Mouse (Mus musculus): ENCODE data around the gene Fkbp2. TPM values are rescaled to one million over a fixed set of nuclear protein-coding genes. Genes with fewer than 3 reads are reported as not detected.
A peak's percentile ranks its signal among the peaks of the same experiment; 100 is the strongest.

Fkbp2 gene
- 10 to 100 TPM; 17.2 to 23.1 (median 20.9) TPM for total RNA-seq (2022)

DNA sequence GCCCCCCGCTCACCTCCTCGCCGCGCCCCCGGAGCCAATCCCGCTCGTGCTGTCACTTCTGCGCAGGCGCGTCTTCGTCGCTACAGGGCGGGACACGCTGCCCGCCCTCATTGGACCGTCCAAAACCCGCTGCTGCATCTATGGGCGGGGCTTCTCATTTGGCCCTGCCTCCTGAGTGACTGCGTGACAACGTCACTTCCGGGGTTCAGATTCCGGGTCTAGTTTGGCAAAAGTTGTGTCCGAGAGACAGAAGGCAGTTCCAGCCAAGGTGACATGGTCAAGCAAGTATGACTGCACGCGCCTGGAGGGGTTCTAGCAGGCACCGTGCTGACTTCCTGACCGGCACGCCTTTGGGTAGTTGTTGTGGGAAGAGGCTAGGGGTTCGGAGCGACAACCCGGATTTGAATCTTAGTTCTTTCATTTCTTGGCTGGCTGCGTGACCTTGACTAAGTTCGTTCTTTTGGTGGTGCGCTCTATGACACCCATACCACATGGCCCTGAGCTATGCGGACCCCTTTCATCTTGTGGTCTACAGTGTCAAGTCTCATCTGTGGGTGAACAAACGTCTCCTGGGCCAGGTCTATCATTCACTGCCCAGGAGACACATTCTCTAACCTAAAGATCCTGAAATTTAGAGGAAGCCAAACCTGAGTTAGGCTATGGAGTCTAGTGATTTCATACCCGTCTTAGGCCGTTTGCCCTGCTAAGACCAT is at the start of gene Fkbp2:
Gene Fkbp2, minus strand, starts transcription at position 121 of the 713 bp plus-strand sequence.
- DNase-seq (ENCODE audit: low spot score) = peak; percentile 98

- DNase-seq (ENCODE audit: low spot score) = no peak
Observed at GRCm38 (mm10) chr19:7029531-7029930, 49.2 kb upstream of the Fkbp2 start.

GRCm38 (mm10) chr19:7020224-7020641 is 39.9 kb upstream of the Fkbp2 start:
- DNase-seq (ENCODE audit: low spot score) = peak; percentile 58

GRCm38 (mm10) chr19:7019191-7019590 is 38.9 kb upstream of the Fkbp2 start, which contains the start of gene Fermt3:
Gene Fermt3, minus strand, starts transcription at chr19:7019469.
- peak; percentile 54 for DNase-seq (ENCODE audit: low spot score)

DNA sequence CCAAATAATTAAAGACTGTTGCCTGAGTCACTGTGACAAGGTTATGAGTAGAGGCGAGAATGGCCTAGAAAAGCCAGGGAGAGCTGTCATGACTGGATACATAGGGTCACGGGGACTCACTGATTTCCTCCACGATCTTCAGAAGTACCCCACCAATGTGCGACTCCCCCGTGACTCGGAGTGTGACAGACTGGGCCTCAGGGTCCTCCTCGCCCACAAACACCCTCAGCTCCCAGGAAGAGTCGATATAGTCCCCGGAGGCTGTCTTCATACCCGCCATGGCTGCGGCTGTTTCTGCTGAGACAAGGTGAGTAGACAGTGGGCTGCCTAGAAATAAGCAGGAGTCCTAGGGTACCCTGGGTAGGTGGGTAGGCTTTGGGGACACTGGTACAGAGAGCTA is 38.2 kb upstream of the Fkbp2 start:
- no peak for DNase-seq (ENCODE audit: low spot score)

DNA sequence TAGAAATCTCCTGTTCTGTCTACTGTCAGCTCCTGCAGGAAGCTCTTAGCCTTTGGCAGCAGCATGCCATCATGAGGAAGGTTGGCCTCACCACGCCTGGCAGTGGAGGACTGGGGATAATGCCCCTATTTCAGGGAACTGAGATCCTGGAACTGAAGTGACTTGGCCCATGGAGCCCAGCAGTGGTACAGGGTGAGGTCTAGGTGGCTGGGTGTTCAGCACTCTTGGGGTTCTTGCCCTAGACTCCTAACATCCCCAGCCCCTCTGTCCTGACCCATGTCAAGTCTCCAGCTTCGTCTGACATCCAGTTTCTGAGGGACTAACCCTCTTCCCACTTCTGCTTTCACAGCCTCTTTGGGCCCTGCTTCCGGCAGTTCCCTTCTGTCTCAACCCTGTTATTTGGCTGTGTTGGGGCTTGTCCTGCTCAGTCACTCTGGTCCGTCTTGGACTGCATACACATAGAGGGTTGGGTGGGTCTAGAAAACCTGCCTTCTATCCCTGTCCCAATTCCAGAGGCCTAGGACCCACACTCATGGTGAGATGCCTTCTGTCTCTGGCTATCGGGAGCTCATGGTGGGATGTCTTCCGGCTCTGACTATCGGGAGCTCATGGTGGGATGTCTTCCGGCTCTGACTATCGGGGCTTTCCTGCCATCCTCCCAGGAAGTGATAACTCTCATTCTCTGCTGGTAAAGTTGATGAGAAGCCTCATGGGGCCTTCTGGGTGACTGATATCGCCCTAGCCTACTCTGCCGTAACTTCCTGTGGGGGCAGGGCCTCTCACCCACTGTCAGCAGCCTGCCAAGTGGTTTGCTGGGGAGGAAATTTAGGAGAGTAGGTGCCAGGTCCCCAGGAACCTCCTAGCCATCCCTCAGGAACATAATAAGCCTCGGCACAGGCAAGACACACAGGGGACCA is 37.5 kb upstream of the Fkbp2 start:
- DNase-seq (ENCODE audit: low spot score) = no peak

DNA sequence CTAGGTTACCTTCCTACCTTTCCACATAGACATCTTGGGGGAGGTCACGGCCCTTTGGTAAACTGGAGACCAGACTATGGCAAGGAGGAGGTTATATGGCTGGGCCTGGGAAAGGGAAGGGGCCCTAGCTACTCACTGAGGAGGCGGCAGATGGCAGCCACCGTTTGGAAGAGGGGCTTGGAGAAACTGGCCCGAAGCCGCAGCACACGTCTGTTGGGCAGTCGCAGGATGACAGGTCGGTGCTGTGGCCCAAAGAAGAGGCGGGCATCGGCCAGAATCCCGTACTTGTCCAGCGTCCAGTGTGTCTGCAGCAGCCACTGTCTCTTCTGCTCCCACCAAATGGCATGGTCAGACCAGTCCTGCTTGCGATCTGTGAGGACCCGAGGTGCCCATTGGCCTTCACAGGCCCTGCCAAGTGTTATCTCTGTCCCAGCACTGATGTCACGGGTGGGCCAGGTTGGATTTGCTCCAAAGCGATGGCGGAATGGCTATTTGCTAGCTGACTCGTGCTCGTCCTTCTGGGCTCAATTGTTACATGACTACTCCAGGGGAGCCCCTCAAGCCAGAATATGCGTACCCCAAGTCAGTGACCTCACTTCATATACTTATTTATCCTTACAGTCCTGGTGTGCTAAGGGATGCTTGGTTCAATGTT is 34.3 kb upstream of the Fkbp2 start:
- no peak for DNase-seq (ENCODE audit: low spot score)

DNA sequence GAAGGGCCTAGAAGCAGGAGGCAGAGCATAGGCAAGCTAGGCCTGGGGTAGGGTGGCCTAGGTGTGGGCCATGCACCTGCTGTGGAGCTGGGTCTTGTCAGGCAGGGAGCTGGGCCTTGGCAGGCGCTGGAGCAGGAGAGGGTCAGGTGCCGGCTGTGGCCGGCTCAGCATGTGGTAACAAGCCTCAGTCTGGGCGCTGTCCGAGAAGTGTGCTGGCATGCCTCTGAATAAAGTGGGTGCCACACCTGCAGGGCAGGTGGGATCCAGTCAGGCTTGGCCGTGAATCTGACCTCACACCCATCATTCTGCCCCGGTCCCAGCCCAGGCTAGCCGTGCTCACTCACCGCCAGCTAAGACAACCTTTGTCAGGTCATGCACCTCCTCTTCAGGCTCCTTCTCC is 33.7 kb upstream of the Fkbp2 start:
- no peak for DNase-seq (ENCODE audit: low spot score)

DNA sequence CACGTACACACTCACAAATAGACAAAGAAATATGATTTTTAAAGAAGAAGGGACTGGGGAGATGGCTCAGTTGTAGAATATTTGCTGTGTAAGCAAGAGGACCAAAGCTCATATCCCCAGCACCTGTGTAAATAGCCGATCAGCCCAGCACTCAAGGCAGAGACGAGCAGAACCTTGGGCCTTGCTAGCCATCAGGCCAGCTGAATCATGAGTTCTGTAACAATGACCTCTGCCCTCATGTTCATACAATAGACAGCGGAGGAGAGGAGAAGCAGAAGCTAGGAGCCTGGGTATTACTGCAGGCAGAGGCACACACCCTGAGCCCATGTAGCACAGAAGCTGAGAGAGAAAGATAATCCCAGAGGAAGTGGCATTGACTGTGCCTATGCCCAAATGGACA is 32.1 kb upstream of the Fkbp2 start:
- no peak for DNase-seq (ENCODE audit: low spot score)

DNA sequence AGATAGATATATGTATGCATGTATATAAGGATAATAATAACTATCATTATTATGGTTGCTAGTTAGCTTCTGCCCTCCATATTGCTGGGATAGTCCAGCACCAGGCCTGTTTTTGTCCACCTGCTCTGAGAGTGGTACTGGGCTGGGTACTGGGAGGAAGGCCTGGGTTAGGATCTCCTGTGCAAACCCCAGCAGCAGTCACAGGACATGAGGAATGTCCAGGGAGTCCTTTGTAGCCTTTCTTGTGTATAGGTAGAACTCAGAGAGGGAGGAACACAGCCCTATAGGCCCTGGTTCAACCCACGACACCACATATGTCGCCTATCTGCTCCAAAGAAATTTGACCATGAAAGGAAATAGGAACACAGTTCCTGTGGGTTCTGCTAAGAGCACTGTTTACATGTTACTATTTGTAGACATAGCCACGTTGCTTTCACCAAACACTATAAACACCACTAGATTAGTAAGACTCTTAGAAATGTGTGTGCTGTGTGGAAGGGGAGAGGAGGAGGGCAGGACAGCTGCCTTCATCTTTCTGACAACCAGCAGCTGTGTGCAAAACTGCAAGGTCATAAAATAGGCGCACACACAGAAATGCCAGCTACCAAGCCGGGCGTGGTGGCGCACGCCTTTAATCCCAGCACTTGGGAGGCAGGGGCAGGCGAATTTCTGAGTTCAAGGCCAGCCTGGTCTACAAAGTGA is 26.7 kb upstream of the Fkbp2 start:
- DNase-seq (ENCODE audit: low spot score) = no peak

GRCm38 (mm10) chr19:6999360-7000063 is 19.2 kb upstream of the Fkbp2 start:
- no peak for DNase-seq (ENCODE audit: low spot score)

DNA sequence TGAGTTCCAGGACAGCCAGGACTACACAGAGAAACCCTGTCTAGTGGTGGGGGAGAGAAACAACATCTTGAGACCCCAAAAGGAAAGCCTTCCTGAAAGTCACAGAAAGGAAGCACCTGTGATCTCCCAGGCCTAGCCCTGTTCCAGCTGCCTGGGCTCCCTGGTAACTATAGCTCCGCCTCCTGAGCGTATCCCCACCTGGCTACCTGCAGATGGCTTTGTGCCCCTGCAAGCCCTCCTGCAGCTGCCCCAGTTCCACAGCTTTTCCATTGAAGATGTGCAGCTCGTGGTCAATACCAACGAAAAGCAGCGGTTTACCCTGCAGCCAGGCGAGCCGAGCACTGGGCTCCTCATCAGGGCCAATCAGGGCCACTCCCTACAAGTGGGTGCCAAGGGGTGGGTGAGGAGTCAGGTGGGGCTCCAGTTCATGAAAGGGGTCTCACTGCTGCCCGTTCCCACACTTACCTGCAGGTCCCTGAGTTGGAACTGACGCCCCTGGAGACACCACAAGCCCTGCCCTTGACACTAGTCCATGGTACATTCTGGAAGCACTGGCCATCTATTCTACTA is 17.5 kb upstream of the Fkbp2 start:
- DNase-seq (ENCODE audit: low spot score) = no peak

DNA sequence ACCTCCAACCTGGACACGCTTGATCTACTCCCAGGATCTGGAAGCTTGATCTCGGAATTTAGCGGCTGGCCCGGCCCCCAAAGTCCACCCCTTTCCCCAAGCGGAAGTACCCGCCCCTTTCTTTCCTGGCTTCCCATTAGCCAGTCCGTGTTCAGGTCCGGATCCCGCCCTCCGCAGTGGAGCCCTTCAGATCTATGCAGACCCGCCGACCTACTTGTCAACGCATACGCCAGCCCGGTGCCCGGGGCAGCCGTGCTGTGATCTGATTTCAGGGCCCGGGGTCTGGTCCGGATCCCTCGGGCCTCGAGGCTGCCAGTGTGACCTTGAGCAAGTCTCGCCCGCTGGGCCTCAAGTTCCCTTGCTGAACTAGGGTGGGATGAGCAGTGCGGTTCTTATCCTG is 15.7 kb upstream of the Fkbp2 start, which contains the start of the genes Nudt22 and Trpt1:
Gene Nudt22, minus strand, starts transcription at position 112 of the 400 bp plus-strand sequence.
Gene Trpt1, plus strand, starts transcription at position 126 of the 400 bp plus-strand sequence.
- peak; percentile 93 for DNase-seq (ENCODE audit: low spot score)

- DNase-seq (ENCODE audit: low spot score) = no peak
Observed at GRCm38 (mm10) chr19:6995255-6995991, 15.1 kb upstream of the Fkbp2 start.

DNA sequence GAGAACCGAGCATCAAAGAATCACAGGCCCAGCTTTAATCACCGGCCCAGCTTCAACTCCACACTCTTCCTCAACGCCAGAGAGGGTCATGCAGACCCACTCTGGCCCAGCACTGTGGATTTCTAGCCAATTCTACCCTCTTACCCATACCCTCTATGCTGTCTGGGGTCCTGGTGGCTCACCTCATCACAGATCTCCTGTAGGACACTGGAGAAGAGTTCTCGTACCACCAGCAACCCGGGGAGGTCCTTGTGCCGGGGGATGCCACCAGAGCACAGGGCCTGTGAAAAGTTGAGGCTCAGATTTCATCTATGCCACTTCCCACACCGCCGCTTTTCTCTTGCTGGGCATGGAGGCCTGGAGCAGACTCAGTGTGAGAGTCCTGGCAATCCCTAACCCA is 14.2 kb upstream of the Fkbp2 start:
- no peak for DNase-seq (ENCODE audit: low spot score)

DNA sequence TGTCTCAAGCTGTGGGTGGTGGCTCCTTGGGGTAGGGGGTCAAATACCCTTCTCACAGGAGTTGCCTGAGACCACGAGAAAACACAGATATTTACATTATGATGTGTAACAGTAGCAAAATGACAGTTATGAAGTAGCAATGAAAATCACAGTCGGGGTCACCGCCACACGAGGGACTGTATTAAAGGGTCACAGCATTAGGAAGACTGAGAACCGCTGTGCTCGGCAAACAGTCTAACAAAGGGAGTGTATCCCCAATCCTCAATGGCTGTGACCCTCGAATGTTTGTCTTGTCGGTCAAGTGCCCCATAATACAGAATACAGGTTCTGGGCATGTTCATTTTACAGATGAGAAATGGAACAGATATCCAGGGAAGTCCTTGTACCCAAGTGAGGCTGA is 13.7 kb upstream of the Fkbp2 start:
- DNase-seq (ENCODE audit: low spot score) = no peak

GRCm38 (mm10) chr19:6993011-6993770 is 12.9 kb upstream of the Fkbp2 start:
- DNase-seq (ENCODE audit: low spot score) = no peak

DNA sequence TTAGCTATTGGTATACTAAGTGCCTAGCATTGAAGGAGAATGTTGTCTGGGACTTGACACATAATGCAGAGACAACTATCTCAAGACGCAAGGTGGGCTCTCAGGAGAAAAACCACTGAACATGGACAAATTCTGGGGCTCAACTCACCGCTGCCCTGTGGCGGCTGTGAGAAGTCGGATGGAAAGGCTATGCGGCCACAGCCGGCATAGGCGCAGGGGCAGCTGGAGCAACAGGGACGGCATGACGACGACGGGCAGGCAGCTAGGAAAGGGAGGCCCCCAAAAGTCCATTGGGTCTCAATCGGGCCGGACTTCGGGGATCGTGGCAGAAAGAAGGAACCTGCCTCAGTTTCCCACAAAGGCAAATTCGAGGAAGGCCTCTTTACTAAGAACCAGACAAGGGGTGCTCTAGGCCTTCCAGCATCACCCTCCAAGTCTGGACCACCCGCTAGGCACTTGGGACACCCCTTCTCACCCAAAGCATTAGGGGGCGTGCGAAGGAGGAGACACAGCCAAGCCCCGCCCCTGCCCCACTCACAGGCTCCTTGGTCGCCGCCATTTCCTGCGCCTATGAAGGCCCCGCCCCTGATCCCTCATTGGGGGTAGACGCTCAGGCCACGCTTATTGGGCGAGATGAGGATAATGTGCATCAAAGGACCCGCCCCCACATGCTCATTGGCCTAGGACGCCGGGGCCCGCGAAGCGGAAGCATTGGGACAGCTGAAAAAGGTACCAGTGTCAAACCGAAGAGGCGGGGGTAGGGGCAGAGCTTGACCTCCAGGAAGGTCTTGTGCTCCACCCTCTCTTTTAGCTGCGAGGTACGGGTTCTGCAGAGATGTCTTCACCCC is 11.9 kb upstream of the Fkbp2 start, which contains the start of gene Dnajc4:
Gene Dnajc4, minus strand, starts transcription at position 562 of the 848 bp plus-strand sequence.
- DNase-seq (ENCODE audit: low spot score) = peak; percentile 97
